Mouse (Mus musculus) cortical plate, adult 2 months (tissue): ENCODE measurements around the gene Galnt7. TPM values are rescaled to one million over a fixed set of nuclear protein-coding genes. Genes with fewer than 3 reads are reported as not detected.
"Not testable (repeated sequence)": the region's sequence is repeated elsewhere in the genome, so short reads cannot be mapped to it uniquely, and the experiment has no call there.

Experiments used
- H3K27ac ChIP-seq: fragments of 200-500 bp; 2 replicates; pipeline ENCODE4 v1.5.1; 2012; ENCODE audit warnings: low read length, control low read depth, inconsistent platforms; ENCODE audit not compliant: insufficient read depth
- H3K4me1 ChIP-seq: fragments of 200-500 bp; 2 replicates; pipeline ENCODE4 v1.6.1; 2011; ENCODE audit warnings: low read length; ENCODE audit not compliant: control insufficient read depth, insufficient read depth
- H3K4me3 ChIP-seq: fragments of 200-500 bp; 2 replicates; pipeline ENCODE4 v1.5.1; 2011; ENCODE audit warnings: mild to moderate bottlenecking, low read length, control low read depth; ENCODE audit not compliant: insufficient read depth
- CTCF ChIP-seq: fragments of 200-500 bp; IDR thresholded peaks from 2 replicates; pipeline ENCODE4 v1.5.1; 2011; ENCODE audit warnings: mild to moderate bottlenecking, control low read depth, low read length; ENCODE audit not compliant: insufficient read depth; ENCODE audit errors: extremely low read depth
- POLR2A ChIP-seq: fragments of 200-500 bp; IDR thresholded peaks from 2 replicates; pipeline ENCODE4 v1.6.1; 2011; ENCODE audit warnings: mild to moderate bottlenecking, low read length, control low read depth; ENCODE audit not compliant: insufficient read depth; ENCODE audit errors: extremely low read depth
- polyA plus RNA-seq: library from polyadenylated mRNA; depleted of rRNA; stranded (reverse); fragments of >200 nt; gene quantifications from 2 replicates; pipeline ENCODE4 v1.2.3, GENCODE M21; 2012

Gene Galnt7
- polyA plus RNA-seq, 1 experiment: 5.6 TPM

DNA sequence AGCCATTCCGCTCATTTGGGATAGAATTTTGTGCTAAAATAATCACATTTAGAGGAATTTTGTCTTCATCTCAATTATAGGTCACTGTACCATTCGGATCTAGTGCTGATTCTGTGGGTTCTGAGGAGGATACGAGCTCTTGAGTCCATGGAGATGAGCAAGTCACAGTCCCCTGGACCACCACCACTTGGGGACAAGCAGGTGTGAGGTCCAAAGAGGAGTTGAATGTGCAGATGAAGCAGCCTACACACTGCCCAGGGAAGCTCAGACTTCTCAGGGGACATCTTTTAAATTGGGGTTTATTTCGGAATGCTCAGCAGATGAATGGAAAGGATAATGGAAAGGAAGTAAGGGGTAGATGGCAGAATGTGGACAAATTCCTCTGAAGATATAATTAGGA, 119.7 kb downstream of the Galnt7 start:
- TF ChIP-seq POLR2A: no peak
- no peak for TF ChIP-seq CTCF
- H3K27ac ChIP-seq: no peak overlapping the region

DNA sequence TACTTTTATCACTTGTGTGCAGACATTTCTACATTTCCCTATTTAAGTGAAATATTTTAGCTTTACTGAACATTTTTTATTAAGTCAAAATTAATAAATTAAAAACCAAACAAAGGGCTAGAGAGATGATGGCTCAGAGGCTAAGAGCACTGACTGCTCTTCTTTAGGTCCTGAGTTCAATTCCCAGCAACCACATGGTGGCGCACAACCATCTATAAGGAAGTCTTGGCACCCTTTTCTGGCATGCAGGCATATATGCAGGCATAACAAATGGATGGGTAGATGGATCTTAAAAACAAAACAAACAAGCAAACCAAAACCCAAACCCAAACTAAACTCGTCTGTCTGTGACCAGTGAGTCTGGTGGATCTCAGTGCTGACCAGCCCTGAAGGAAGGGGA, 120.6 kb downstream of the Galnt7 start:
- H3K27ac ChIP-seq: no peak overlapping the region
- H3K4me3 ChIP-seq: no peak overlapping the region
- no peak for TF ChIP-seq POLR2A
- TF ChIP-seq CTCF: peak; percentile 41
- H3K4me1 ChIP-seq: no peaks in the 10 kb centered on the region

More for the DNA sequence above, 119.7 kb downstream of the Galnt7 start:
- no peak overlapping the region for H3K4me3 ChIP-seq
- no peaks in the 10 kb centered on the region for H3K4me1 ChIP-seq

DNA sequence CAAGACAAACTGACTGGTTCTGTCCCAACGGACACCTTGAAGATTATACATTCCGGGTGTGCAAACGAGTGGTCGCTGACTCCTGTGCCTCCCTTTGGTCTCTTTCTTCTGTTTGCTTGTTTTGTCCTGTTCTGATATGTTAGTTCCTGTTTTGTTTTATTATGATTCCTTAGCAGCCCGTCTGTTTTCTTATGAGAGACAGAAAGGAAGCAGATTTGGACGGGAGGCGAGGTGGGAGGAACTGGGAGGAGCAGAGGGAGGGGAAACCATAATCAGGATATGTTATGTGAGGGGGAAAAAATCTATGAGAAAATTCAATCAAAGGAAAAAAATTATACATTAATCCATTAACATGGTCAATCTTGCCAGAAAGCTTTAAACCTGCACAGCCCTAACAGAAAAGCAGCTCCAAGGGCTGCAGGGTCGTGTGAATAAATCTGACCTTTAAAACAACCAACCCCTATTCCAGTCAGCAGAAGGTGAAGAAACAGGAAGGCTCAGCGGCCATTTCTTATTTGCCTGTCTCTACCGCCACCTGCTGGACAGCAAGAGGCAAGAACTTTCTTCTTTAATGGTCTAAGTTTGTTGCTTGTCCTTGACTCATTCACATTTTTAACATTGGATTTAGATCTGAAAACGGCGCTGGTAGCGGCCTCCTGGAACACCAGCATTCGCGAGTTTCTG, 122.0 kb downstream of the Galnt7 start:
- H3K4me3 ChIP-seq: no peak overlapping the region
- no peak for TF ChIP-seq POLR2A
- TF ChIP-seq CTCF: peak; percentile 84
- no peak overlapping the region for H3K27ac ChIP-seq
- H3K4me1 ChIP-seq: no peaks in the 10 kb centered on the region

DNA sequence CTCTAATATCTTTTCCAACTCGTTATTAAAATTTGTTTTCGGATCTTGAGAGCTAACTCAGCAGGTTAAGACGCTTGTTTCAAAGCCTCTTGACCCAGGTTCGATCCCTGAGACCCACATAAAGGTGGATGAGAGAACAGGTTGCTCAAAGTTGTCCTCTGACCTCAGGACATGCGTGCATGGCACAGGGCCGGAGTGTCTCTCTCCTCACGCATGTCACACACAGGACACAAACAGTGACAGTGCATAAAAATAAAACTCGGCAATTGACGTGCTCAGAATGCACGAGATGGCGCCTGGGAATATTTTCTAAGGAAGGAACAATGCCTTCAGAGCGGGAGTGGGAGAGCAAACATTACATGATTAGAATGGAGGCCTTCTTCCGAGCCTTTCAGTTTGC, 122.6 kb downstream of the Galnt7 start:
- H3K4me1 ChIP-seq: no peaks in the 10 kb centered on the region
- no peak overlapping the region for H3K4me3 ChIP-seq
- H3K27ac ChIP-seq: no peak overlapping the region
- no peak for TF ChIP-seq POLR2A
- no peak for TF ChIP-seq CTCF

DNA sequence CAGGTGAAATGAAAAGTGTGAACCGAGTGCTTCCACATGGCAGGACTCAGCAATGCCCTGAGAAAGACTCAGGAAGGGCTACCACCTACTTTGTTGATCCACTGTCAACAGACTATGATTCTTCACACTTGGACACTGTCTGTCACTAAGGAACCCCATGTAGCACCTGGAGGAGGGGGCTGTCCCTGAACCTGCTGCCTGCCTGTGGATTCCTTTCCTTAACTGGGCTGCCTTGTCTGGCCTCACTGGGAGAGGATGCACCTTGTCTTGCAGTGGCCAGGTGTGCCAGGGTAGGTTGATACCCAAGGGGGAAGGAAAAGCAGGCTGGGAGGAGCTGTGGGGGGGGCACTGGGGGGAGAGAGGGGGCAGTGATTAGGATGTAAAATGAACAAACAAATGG, 124.8 kb downstream of the Galnt7 start:
- Histone ChIP-seq H3K4me3 (no peak overlapping the region), H3K4me1 (no peaks in the 10 kb centered on the region), H3K27ac (no peak overlapping the region)
- no peak for TF ChIP-seq CTCF
- no peak for TF ChIP-seq POLR2A

DNA sequence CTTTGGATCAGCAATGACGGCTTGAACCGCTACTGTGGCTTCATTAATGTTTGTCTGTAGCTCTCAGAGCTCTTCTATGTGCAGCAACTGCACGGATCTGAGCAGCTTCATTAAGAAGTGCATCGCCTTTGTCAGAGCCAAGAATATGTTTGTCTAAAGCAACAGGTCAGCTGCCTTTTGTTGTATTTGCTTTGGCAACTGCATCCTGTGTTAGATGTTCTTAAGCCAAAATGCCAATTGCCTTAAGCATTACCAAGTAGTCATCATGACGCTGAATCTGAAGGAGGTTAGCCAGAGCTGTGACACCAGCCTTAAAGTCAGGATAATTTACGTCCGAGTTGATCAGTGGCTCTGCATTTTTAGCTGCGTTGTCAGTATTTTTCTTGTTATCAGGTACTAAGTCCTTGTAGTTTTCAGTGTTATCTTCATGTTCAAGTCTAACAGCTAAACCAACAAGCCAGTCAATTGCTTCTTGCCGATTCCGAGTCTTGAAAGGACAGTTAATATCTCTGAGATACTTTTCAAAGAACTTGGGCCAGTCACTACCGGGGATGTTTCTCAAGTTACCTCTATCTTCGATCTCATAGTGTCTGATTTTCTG, 132.5 kb downstream of the Galnt7 start:
- H3K27ac ChIP-seq: no peak overlapping the region
- H3K4me1 ChIP-seq: no peaks in the 10 kb centered on the region
- H3K4me3 ChIP-seq: no peak overlapping the region
- TF ChIP-seq POLR2A (no peak), CTCF (no peak)

DNA sequence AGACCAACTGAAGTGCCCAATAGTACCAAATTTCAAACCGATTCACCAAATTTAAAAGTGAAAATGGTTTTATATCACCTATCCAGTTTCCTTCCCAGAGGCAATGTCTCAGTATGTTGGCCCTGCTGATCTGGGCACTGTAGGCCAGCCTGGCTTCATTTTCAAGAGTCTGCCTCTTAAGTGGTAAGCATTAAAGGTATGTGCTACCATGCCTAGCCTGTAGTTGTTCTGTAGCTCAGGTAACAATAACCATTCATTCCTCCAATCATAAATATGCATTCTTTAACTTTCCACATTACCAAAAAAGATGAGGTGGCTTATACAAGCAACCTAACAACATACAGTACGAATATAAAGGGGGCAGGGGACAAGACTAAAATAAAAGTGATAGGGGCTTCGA, 135.1 kb downstream of the Galnt7 start:
- TF ChIP-seq POLR2A: no peak
- TF ChIP-seq CTCF: no peak
- Histone ChIP-seq H3K4me1 (no peaks in the 10 kb centered on the region), H3K4me3 (no peak overlapping the region), H3K27ac (no peak overlapping the region)

DNA sequence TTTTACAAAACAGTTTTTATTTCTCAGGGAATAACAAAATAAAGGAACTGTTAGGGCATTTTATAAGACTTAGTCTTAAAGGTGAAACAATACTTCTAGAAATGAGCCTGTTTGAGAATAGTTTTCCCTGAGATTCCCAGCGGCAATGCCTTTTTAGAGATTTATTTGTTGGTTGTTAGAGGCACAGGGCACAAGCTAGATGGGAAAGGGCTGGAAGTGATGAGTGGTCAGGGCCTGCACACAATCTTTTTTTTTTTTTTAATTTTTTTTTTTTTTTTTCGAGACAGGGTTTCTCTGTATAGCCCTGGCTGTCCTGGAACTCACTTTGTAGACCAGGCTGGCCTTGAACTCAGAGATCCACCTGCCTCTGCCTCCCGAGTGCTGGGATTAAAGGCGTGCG, 136.1 kb downstream of the Galnt7 start:
- H3K4me3 ChIP-seq, H3K4me1 ChIP-seq, H3K27ac ChIP-seq: not testable (repeated sequence)

DNA sequence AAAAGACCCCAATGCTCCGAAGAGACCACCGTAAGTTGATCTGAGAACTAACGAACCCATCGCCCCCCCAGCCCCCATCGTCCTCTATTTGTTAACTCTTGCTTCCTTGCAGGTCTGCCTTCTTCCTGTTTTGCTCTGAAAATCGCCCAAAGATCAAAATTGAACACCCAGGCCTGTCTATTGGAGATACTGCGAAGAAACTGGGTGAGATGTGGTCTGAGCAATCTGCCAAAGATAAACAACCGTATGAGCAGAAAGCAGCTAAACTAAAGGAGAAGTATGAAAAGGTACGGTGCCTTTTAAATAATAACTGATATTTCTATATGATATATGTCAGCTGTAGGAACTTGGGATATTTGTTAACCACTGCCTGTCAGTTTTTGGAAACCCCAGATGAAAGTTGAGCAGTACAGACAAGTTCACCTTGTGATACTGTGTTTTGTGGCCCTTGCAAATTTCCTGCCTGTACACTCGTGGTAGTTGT, 139.6 kb downstream of the Galnt7 start:
- H3K27ac ChIP-seq, H3K4me1 ChIP-seq: not testable (repeated sequence)
- peak overlapping the region; percentile 63; the same call in 1 of the 2 replicates for H3K4me3 ChIP-seq

DNA sequence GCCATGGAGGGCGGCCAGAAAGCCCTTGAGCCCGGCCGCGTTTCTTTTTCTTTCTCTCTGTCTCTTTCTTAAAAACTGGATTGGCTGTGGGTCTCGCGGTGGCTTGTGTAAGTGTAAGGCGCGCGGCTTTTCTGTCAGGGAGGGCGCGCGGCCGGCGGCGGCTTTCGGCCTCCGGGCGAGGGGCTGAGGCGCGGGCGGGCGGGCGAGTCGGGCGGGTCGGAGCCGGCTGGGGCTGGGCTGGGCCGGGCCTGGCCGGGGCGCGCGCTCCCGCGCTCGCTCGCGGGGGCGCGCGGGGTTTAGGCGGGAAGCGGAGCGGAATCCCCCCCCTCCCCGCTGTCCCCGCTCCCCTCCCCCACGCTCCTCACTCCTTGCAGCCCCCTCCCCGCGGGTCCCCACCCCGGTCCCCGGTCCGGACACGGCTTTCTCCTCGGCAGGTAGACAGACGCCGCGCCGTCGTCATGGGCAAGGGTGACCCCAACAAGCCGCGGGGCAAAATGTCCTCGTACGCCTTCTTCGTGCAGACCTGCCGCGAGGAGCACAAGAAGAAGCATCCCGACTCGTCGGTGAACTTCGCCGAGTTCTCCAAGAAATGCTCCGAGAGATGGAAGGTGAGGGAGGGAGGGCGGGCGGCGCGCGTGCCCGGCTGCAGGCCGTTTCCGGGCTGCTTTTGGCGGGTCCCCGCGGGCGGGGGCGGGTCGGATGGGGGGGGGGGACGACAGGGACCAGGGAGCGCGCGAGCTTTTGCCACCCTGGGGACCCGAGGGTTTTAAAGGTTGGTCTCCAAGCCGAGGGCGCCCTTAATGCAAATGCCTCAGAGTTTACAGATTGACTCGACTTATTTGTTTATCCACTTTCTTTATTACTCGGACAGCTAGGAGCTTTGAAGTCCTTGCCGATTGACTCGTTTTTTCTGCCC, 140.4 kb downstream of the Galnt7 start:
- peak overlapping the region; percentile 63 for H3K4me3 ChIP-seq
- no peak for TF ChIP-seq POLR2A
- TF ChIP-seq CTCF: no peak
- peak overlapping the region; percentile 14; the same call in 1 of the 2 replicates for H3K27ac ChIP-seq
- H3K4me1 ChIP-seq: no peaks in the 10 kb centered on the region
